Mouse (Mus musculus): Measurements from ENCODE around the gene Bves. TPM values are rescaled to one million over a fixed set of nuclear protein-coding genes. Genes with fewer than 3 reads are reported as not detected.
"Not testable (repeated sequence)": the region's sequence is repeated elsewhere in the genome, so short reads cannot be mapped to it uniquely, and the experiment has no call there.

Bves gene
- total RNA-seq (2021), result 10 to 100 TPM; 47.9 to 50.7 TPM

- DNase-seq, result peak; percentile 69 to 73
- intact Hi-C loops (cut with DNase I), result loop anchor here (2.0 kb wide), 1 partner anchor 47 kb away; no protein-coding TSS in a partner anchor
Observed at GRCm38 (mm10) chr10:45335434-45336422, at the start of gene Bves. TSS of gene Bves (plus strand) at chr10:45335772.

GRCm38 (mm10) chr10:45288351-45288750 is 47.2 kb upstream of the Bves start:
- intact Hi-C loops (cut with DNase I), result loop anchor here (2.0 to 5.0 kb wide), 2 partner anchors 48 to 56 kb away; no protein-coding TSS in a partner anchor
- DNase-seq, result no peak

- intact Hi-C loops (cut with DNase I), result loop anchor here (2.0 to 5.0 kb wide), 2 partner anchors 47 to 57 kb away; no protein-coding TSS in a partner anchor
- peak; percentile 61 to 68 for DNase-seq
Observed at GRCm38 (mm10) chr10:45289218-45290105, 46.1 kb upstream of the Bves start.

GRCm38 (mm10) chr10:45290618-45291017 is 45.0 kb upstream of the Bves start:
- intact Hi-C loops (cut with DNase I), result no loop called here
- DNase-seq, result no peak

GRCm38 (mm10) chr10:45292159-45292558 is 43.4 kb upstream of the Bves start:
- intact Hi-C loops (cut with DNase I); DNase-seq: not testable (repeated sequence)

- intact Hi-C loops (cut with DNase I), result no loop called here
- DNase-seq, result no peak
Observed at GRCm38 (mm10) chr10:45295093-45295492, 40.5 kb upstream of the Bves start.

- intact Hi-C loops (cut with DNase I), result no loop called here
- no peak for DNase-seq
Observed at GRCm38 (mm10) chr10:45298503-45298902, 37.1 kb upstream of the Bves start.

- DNase-seq, result no peak
- intact Hi-C loops (cut with DNase I), result no loop called here
Observed at GRCm38 (mm10) chr10:45299509-45299908, 36.1 kb upstream of the Bves start.

- intact Hi-C loops (cut with DNase I), result no loop called here
- no peak for DNase-seq
Observed at GRCm38 (mm10) chr10:45303315-45304036, 32.1 kb upstream of the Bves start.

- intact Hi-C loops (cut with DNase I), result no loop called here
- no peak for DNase-seq
Observed at GRCm38 (mm10) chr10:45305173-45305572, 30.4 kb upstream of the Bves start.

GRCm38 (mm10) chr10:45311129-45311528 is 24.4 kb upstream of the Bves start:
- intact Hi-C loops (cut with DNase I), result no loop called here

GRCm38 (mm10) chr10:45311624-45312023 is 23.9 kb upstream of the Bves start:
- DNase-seq, result no peak
- intact Hi-C loops (cut with DNase I), result no loop called here

More at GRCm38 (mm10) chr10:45311129-45311528, 24.4 kb upstream of the Bves start:
- no peak for DNase-seq

- DNase-seq, result no peak
- intact Hi-C loops (cut with DNase I), result no loop called here
Observed at GRCm38 (mm10) chr10:45314865-45315264, 20.7 kb upstream of the Bves start.

GRCm38 (mm10) chr10:45318922-45319321 is 16.6 kb upstream of the Bves start:
- no peak for DNase-seq
- intact Hi-C loops (cut with DNase I), result no loop called here

- no peak for DNase-seq
- intact Hi-C loops (cut with DNase I), result no loop called here
Observed at GRCm38 (mm10) chr10:45320296-45320695, 15.3 kb upstream of the Bves start.

GRCm38 (mm10) chr10:45324159-45324558 is 11.4 kb upstream of the Bves start:
- DNase-seq, result no peak
- intact Hi-C loops (cut with DNase I), result no loop called here

- intact Hi-C loops (cut with DNase I), result no loop called here
- no peak for DNase-seq
Observed at GRCm38 (mm10) chr10:45328196-45329000, 7.2 kb upstream of the Bves start.

- intact Hi-C loops (cut with DNase I), result no loop called here
- DNase-seq, result no peak
Observed at GRCm38 (mm10) chr10:45334925-45335324, 647 bp upstream of the Bves start.

- intact Hi-C loops (cut with DNase I), result no loop called here
- no peak for DNase-seq
Observed at GRCm38 (mm10) chr10:45339106-45339505, 3.5 kb downstream of the Bves start.

Data from heart, postnatal 10 days (tissue).